Mouse (Mus musculus) left cerebral cortex, postnatal 25 days (tissue): ENCODE results near the gene Ankrd55. TPM values are rescaled to one million over a fixed set of nuclear protein-coding genes. Genes with fewer than 3 reads are reported as not detected.
"Not testable (repeated sequence)": the region's sequence is repeated elsewhere in the genome, so short reads cannot be mapped to it uniquely, and the experiment has no call there.

Experiments used
- DNase-seq, 2 experiments: peaks; one replicate each; pipeline ENCODE4 v3.0.0; 2022; ENCODE audit warnings: low spot score in 2 of 2, mixed read lengths in 1 of 2
- intact Hi-C: fragments of 180-260 bp; cut with DNase I; formaldehyde crosslinking; loops from one replicate; pipeline ENCODE4 v1.15.1; 2025
- total RNA-seq, 2 experiments: library from RNA; stranded (reverse); gene quantifications; 2 replicates each; pipeline ENCODE4 v1.2.3; 2021

Gene Ankrd55
- total RNA-seq, 2 experiments from 2014 or later = 3.2 to 3.8 TPM

DNA sequence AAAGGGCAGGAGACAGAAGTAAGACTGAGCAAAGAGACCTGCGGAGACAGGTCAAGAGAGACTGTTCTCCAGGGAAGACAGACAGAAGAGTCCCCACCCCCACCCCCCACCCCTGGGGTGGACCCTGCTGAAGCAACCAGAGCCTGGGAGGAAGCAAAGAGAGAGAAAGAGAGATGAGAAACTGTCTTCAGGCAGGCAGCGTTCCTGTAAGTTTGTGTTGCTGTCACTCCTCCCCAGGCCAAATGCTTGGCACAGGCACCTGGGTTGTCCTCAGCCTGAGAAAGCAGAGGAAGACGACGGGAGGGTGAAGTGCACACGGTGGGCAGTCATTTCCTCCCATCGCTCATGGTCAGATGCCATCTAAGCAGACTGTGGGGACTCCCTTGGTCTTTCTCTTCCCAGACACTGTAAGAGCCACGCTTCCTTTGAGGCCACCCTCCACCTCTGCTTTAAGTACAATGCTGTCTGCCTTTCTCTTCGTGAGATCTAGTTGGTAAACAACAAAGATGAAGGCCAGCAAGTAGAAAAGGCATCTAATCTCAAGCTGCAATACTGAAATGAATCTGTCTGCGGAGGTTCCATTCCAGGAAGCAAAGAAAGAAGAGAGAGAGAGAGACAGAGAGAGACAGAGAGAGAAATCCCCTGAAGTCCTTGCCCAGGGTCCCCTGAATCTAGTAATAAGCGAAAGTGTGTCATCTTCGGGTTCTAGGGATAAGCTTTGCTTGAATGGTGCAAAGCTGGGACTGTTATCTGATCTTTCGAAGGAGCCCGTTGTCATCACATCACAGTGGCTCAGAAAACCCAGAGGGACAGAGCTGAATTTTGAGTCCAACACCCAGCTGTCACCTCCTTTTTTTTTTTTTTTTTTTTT is 138.2 kb downstream of the Ankrd55 start:
- intact Hi-C loops = no loop called here

GRCm38 (mm10) chr13:112427136-112427470 is 138.9 kb downstream of the Ankrd55 start:
- DNase-seq, intact Hi-C loops: not testable (repeated sequence)

More for the DNA sequence above, 138.2 kb downstream of the Ankrd55 start:
- no peak for DNase-seq

DNA sequence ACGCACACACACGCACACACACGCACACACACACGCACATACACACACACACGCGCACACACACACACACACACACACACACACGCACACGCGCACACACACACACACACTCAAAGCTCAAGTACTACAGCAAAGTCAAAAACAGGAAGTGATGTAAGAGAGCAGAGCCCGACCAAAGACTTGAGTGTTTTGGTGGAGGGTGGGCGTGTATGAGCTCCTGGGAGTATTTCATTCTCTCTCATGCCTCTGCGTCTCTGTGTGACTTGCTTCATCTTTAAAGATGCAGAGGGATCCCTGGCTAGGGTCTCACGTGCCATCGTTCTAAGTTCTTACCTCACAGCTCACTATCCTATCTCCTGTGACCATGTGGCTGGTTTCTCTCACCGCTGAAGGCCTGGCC is 139.3 kb downstream of the Ankrd55 start:
- no peak for DNase-seq
- intact Hi-C loops = no loop called here

DNA sequence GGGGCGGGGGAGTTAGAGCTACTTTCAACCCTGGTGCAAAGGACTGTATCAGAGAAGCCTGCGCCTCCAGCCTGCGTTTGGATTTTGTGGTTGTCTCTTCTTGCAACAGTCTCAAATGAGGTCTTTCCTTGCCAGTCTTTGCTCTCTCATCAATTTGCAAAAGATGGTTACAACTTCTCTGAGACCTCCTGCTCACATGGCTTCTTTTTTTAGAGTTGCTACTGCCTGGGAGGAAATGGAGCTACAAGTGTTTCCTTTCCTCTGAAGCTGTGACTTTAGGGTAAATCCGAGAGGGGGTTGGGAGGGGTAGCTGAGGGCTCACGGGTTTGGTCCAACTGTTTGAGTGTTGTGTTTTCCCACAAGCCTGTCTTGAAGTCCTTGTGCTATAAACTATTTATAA is 145.0 kb downstream of the Ankrd55 start:
- intact Hi-C loops = no loop called here
- no peak for DNase-seq

Other genes starting within 250 kb of the Ankrd55 start
- 10 to 100 TPM; 85.9 to 91.3 TPM for gene Il6st, start 175.6 kb downstream of the Ankrd55 start, total RNA-seq